Mouse (Mus musculus): Measurements from ENCODE around the gene Cnnm3. TPM values are rescaled to one million over a fixed set of nuclear protein-coding genes. Genes with fewer than 3 reads are reported as not detected.

Cnnm3 gene
- polyA plus RNA-seq, 1 experiment from 2014 or later, result 4.3 TPM

- Histone ChIP-seq H3K4me2 (no peak overlapping the region), H3K4me3 (ENCODE audit: low read depth, low read length) (no peak overlapping the region), H3K4me1 (ENCODE audit: control insufficient read depth, insufficient read depth, low read length) (no peaks in the 10 kb centered on the region; the same call in 1 of the 2 replicates), H3K27ac (ENCODE audit: low read depth, low read length) (no peak overlapping the region), H3K27me3 (ENCODE audit: control insufficient read depth, insufficient read depth, low read length) (no peaks in the 10 kb centered on the region), H3K9ac (ENCODE audit: low read length) (no peak overlapping the region), H3K36me3 (ENCODE audit: control insufficient read depth, insufficient read depth, low read length) (peaks cover 11% of the 10 kb centered on the region), H3K9me3 (ENCODE audit: control insufficient read depth, low read length) (no peaks in the 10 kb centered on the region)
- DNase-seq (ENCODE audit: low spot score, missing footprints), result no peak
- ATAC-seq (ENCODE audit: low FRiP score), result no peak
- WGBS, result 90% methylated on average over 4 of the region's 4 CpGs
Observed at GRCm38 (mm10) chr1:36529274-36529673, 17.6 kb downstream of the Cnnm3 start.

- no peak overlapping the region for H3K4me2 ChIP-seq
- no peak for DNase-seq (ENCODE audit: low spot score, missing footprints)
- peaks cover 7% of the 10 kb centered on the region for H3K36me3 ChIP-seq (ENCODE audit: control insufficient read depth, insufficient read depth, low read length)
- no peak overlapping the region for H3K27ac ChIP-seq (ENCODE audit: low read depth, low read length)
- no peak overlapping the region for H3K9ac ChIP-seq (ENCODE audit: low read length)
- H3K4me1 ChIP-seq (ENCODE audit: control insufficient read depth, insufficient read depth, low read length), result no peaks in the 10 kb centered on the region; the same call in 1 of the 2 replicates
- H3K9me3 ChIP-seq (ENCODE audit: control insufficient read depth, low read length), result no peaks in the 10 kb centered on the region
- WGBS, result 95% methylated on average over 4 of the region's 4 CpGs
- no peaks in the 10 kb centered on the region for H3K27me3 ChIP-seq (ENCODE audit: control insufficient read depth, insufficient read depth, low read length)
- no peak overlapping the region for H3K4me3 ChIP-seq (ENCODE audit: low read depth, low read length)
- ATAC-seq (ENCODE audit: low FRiP score), result no peak
Observed at GRCm38 (mm10) chr1:36529875-36530274, 18.2 kb downstream of the Cnnm3 start.

GRCm38 (mm10) chr1:36530485-36530884, 18.8 kb downstream of the Cnnm3 start:
- ATAC-seq (ENCODE audit: low FRiP score) (no peak), DNase-seq (ENCODE audit: low spot score, missing footprints) (no peak)
- H3K4me1 ChIP-seq (ENCODE audit: control insufficient read depth, insufficient read depth, low read length), result no peaks in the 10 kb centered on the region; the same call in 1 of the 2 replicates
- WGBS, result 82% methylated on average over 8 of the region's 8 CpGs
- no peaks in the 10 kb centered on the region for H3K27me3 ChIP-seq (ENCODE audit: control insufficient read depth, insufficient read depth, low read length)
- H3K27ac ChIP-seq (ENCODE audit: low read depth, low read length), result no peak overlapping the region
- no peak overlapping the region for H3K4me3 ChIP-seq (ENCODE audit: low read depth, low read length)
- H3K36me3 ChIP-seq (ENCODE audit: control insufficient read depth, insufficient read depth, low read length), result peaks cover 1% of the 10 kb centered on the region
- no peak overlapping the region for H3K4me2 ChIP-seq
- no peaks in the 10 kb centered on the region for H3K9me3 ChIP-seq (ENCODE audit: control insufficient read depth, low read length)
- no peak overlapping the region for H3K9ac ChIP-seq (ENCODE audit: low read length)

GRCm38 (mm10) chr1:36530962-36531361, 19.3 kb downstream of the Cnnm3 start:
- Histone ChIP-seq H3K4me3 (ENCODE audit: low read depth, low read length) (no peak overlapping the region), H3K4me1 (ENCODE audit: control insufficient read depth, insufficient read depth, low read length) (no peaks in the 10 kb centered on the region; the same call in 1 of the 2 replicates), H3K27ac (ENCODE audit: low read depth, low read length) (no peak overlapping the region), H3K4me2 (no peak overlapping the region), H3K9ac (ENCODE audit: low read length) (no peak overlapping the region), H3K27me3 (ENCODE audit: control insufficient read depth, insufficient read depth, low read length) (no peaks in the 10 kb centered on the region), H3K36me3 (ENCODE audit: control insufficient read depth, insufficient read depth, low read length) (no peaks in the 10 kb centered on the region), H3K9me3 (ENCODE audit: control insufficient read depth, low read length) (no peaks in the 10 kb centered on the region)
- DNase-seq (ENCODE audit: low spot score, missing footprints) (no peak), ATAC-seq (ENCODE audit: low FRiP score) (no peak)
- WGBS, result 95% methylated on average over 7 of the region's 7 CpGs

GRCm38 (mm10) chr1:36531461-36531860, 19.8 kb downstream of the Cnnm3 start:
- no peaks in the 10 kb centered on the region for H3K9me3 ChIP-seq (ENCODE audit: control insufficient read depth, low read length)
- no peaks in the 10 kb centered on the region for H3K27me3 ChIP-seq (ENCODE audit: control insufficient read depth, insufficient read depth, low read length)
- H3K4me3 ChIP-seq (ENCODE audit: low read depth, low read length), result no peak overlapping the region
- H3K4me2 ChIP-seq, result no peak overlapping the region
- H3K4me1 ChIP-seq (ENCODE audit: control insufficient read depth, insufficient read depth, low read length), result no peaks in the 10 kb centered on the region; the same call in 1 of the 2 replicates
- DNase-seq (ENCODE audit: low spot score, missing footprints), result no peak
- H3K27ac ChIP-seq (ENCODE audit: low read depth, low read length), result no peak overlapping the region
- ATAC-seq (ENCODE audit: low FRiP score), result no peak
- no peak overlapping the region for H3K9ac ChIP-seq (ENCODE audit: low read length)
- H3K36me3 ChIP-seq (ENCODE audit: control insufficient read depth, insufficient read depth, low read length), result no peaks in the 10 kb centered on the region
- WGBS, result 92% methylated on average over 12 of the region's 12 CpGs

- no peak for ATAC-seq (ENCODE audit: low FRiP score)
- Histone ChIP-seq H3K9me3 (ENCODE audit: control insufficient read depth, low read length) (no peaks in the 10 kb centered on the region), H3K4me1 (ENCODE audit: control insufficient read depth, insufficient read depth, low read length) (no peaks in the 10 kb centered on the region), H3K36me3 (ENCODE audit: control insufficient read depth, insufficient read depth, low read length) (no peaks in the 10 kb centered on the region), H3K4me3 (ENCODE audit: low read depth, low read length) (no peak overlapping the region), H3K27me3 (ENCODE audit: control insufficient read depth, insufficient read depth, low read length) (no peaks in the 10 kb centered on the region), H3K27ac (ENCODE audit: low read depth, low read length) (no peak overlapping the region), H3K4me2 (no peak overlapping the region), H3K9ac (ENCODE audit: low read length) (no peak overlapping the region)
- DNase-seq (ENCODE audit: low spot score, missing footprints), result no peak
- 82% methylated on average over 6 of the region's 6 CpGs for WGBS
Observed at GRCm38 (mm10) chr1:36533546-36533945, 21.9 kb downstream of the Cnnm3 start.

GRCm38 (mm10) chr1:36534595-36535058, 23.0 kb downstream of the Cnnm3 start:
- DNase-seq (ENCODE audit: low spot score, missing footprints) (no peak), ATAC-seq (ENCODE audit: low FRiP score) (no peak)
- WGBS, result 85% methylated on average over 6 of the region's 6 CpGs
- no peak overlapping the region for H3K27ac ChIP-seq (ENCODE audit: low read depth, low read length)
- H3K4me3 ChIP-seq (ENCODE audit: low read depth, low read length), result no peak overlapping the region
- H3K36me3 ChIP-seq (ENCODE audit: control insufficient read depth, insufficient read depth, low read length), result peaks cover 2% of the 10 kb centered on the region; the same call in 1 of the 2 replicates
- H3K9me3 ChIP-seq (ENCODE audit: control insufficient read depth, low read length), result no peaks in the 10 kb centered on the region
- no peak overlapping the region for H3K4me2 ChIP-seq
- no peaks in the 10 kb centered on the region for H3K4me1 ChIP-seq (ENCODE audit: control insufficient read depth, insufficient read depth, low read length)
- no peaks in the 10 kb centered on the region for H3K27me3 ChIP-seq (ENCODE audit: control insufficient read depth, insufficient read depth, low read length)
- H3K9ac ChIP-seq (ENCODE audit: low read length), result no peak overlapping the region

- H3K27me3 ChIP-seq (ENCODE audit: control insufficient read depth, insufficient read depth, low read length), result no peaks in the 10 kb centered on the region
- 84% methylated on average over 11 of the region's 11 CpGs for WGBS
Observed at GRCm38 (mm10) chr1:36535477-36536396, 24.1 kb downstream of the Cnnm3 start.

GRCm38 (mm10) chr1:36536397-36536728, 24.7 kb downstream of the Cnnm3 start:
- Histone ChIP-seq H3K27ac (ENCODE audit: low read depth, low read length) (no peak overlapping the region), H3K4me3 (ENCODE audit: low read depth, low read length) (no peak overlapping the region), H3K27me3 (ENCODE audit: control insufficient read depth, insufficient read depth, low read length) (no peaks in the 10 kb centered on the region), H3K9me3 (ENCODE audit: control insufficient read depth, low read length) (no peaks in the 10 kb centered on the region), H3K9ac (ENCODE audit: low read length) (no peak overlapping the region), H3K4me1 (ENCODE audit: control insufficient read depth, insufficient read depth, low read length) (no peaks in the 10 kb centered on the region), H3K36me3 (ENCODE audit: control insufficient read depth, insufficient read depth, low read length) (peaks cover 3% of the 10 kb centered on the region; the same call in 1 of the 2 replicates), H3K4me2 (no peak overlapping the region)
- ATAC-seq (ENCODE audit: low FRiP score) (no peak), DNase-seq (ENCODE audit: low spot score, missing footprints) (no peak)
- WGBS, result 83% methylated on average over 8 of the region's 8 CpGs

More at GRCm38 (mm10) chr1:36535477-36536396, 24.1 kb downstream of the Cnnm3 start:
- ATAC-seq (ENCODE audit: low FRiP score), result no peak
- H3K9me3 ChIP-seq (ENCODE audit: control insufficient read depth, low read length), result no peaks in the 10 kb centered on the region
- H3K4me2 ChIP-seq, result no peak overlapping the region
- DNase-seq (ENCODE audit: low spot score, missing footprints), result no peak
- no peak overlapping the region for H3K4me3 ChIP-seq (ENCODE audit: low read depth, low read length)
- no peaks in the 10 kb centered on the region for H3K4me1 ChIP-seq (ENCODE audit: control insufficient read depth, insufficient read depth, low read length)
- no peak overlapping the region for H3K9ac ChIP-seq (ENCODE audit: low read length)
- H3K27ac ChIP-seq (ENCODE audit: low read depth, low read length), result no peak overlapping the region
- H3K36me3 ChIP-seq (ENCODE audit: control insufficient read depth, insufficient read depth, low read length), result peaks cover 2% of the 10 kb centered on the region; the same call in 1 of the 2 replicates
